Mouse (Mus musculus) midbrain, embryonic 12.5 days (tissue): ENCODE measurements at regions not wholly inside any gene's neighbourhood (a gene's known extent, or its start where the extent isn't known, plus 50 kb on each side); places are given as distances from the start of the nearest gene placed in this dataset.
"Not testable (repeated sequence)": the region's sequence is repeated elsewhere in the genome, so short reads cannot be mapped to it uniquely, and the experiment has no call there.

Experiments
- ATAC-seq: fragments of 200-750 bp; cut with Nextera tagmentation; 2 replicates; pipeline ENCODE4 v1.8.0; 2017; ENCODE audit warnings: low read depth, moderate TSS enrichment, moderate library complexity; ENCODE audit not compliant: low FRiP score
- H3K27ac ChIP-seq: fragments of 300-500 bp; sonication (generic); replicated peaks from 2 replicates; pipeline ENCODE4 v1.5.1; 2016; ENCODE audit warnings: mild to moderate bottlenecking
- H3K27me3 ChIP-seq: fragments of 300-500 bp; sonication (generic); 2 replicates; pipeline ENCODE4 v1.6.1; 2016; ENCODE audit warnings: mild to moderate bottlenecking
- H3K36me3 ChIP-seq: fragments of 300-500 bp; sonication (generic); 2 replicates; pipeline ENCODE4 v1.6.1; 2016
- H3K4me1 ChIP-seq: fragments of 300-500 bp; sonication (generic); 2 replicates; pipeline ENCODE4 v1.6.1; 2016
- H3K4me2 ChIP-seq: fragments of 300-500 bp; sonication (generic); replicated peaks from 2 replicates; pipeline ENCODE4 v1.6.1; 2016; ENCODE audit warnings: mild to moderate bottlenecking, moderate library complexity
- H3K4me3 ChIP-seq: fragments of 300-500 bp; sonication (generic); 2 replicates; pipeline ENCODE4 v1.5.1; 2016; ENCODE audit warnings: mild to moderate bottlenecking
- H3K9ac ChIP-seq: fragments of 300-500 bp; sonication (generic); replicated peaks from 2 replicates; pipeline ENCODE4 v1.6.1; 2016; ENCODE audit warnings: mild to moderate bottlenecking, moderate library complexity
- H3K9me3 ChIP-seq: fragments of 300-500 bp; sonication (generic); 2 replicates; pipeline ENCODE4 v1.6.1; 2016; ENCODE audit warnings: mild to moderate bottlenecking
- WGBS: fragments of 180-500 bp; shearing (Covaris S2); methylation state at CpG from one replicate; pipeline ENCODE4 v1.1.7; 2016; 5-methylcytosine and 5-hydroxymethylcytosine counted together

DNA sequence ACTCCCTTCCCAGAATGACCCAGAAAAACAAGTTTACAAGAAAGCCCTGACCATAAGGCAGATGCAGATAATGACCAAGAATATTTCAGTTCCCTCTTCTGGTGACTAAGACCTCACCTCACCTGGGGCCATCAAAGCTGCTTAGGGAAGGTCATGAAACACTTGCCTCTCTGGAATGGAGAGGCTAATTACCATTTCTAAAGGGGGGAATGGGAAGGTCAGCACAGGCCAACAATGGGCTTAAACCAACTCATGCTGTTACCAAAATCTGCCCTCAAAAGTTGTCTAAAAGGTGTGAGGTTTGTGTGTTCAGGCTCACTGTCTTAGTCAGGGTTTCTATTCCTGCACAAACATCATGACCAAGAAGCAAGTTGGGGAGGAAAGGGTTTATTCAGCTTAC, 123.0 kb downstream of the Sgo2b start:
- Histone ChIP-seq H3K27me3 (no peaks in the 10 kb centered on the region), H3K4me3 (no peak overlapping the region), H3K9ac (no peak overlapping the region), H3K4me2 (no peak overlapping the region), H3K4me1 (no peaks in the 10 kb centered on the region), H3K27ac (no peak overlapping the region), H3K9me3 (no peaks in the 10 kb centered on the region), H3K36me3 (no peaks in the 10 kb centered on the region)
- ATAC-seq: no peak

DNA sequence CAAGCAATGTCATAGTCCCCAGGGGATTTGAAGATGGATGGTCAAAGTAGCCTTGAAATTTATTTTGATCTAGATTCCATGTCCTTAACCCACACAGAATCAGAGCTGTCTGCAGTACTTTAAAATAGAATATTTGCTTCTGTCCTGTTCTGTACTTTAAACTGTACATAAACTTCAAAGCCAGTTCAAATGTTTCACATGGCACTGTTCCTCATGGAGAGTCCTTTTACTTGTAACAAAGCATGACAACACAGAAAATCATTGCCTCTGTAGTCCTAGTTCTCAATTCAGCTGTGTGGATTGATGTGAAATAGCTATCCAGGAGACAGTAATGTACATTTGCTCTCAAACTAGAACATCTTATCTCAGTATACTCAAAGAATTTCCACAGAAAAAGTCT, 123.9 kb downstream of the Sgo2b start:
- Histone ChIP-seq H3K36me3 (no peaks in the 10 kb centered on the region), H3K27ac (no peak overlapping the region), H3K27me3 (no peaks in the 10 kb centered on the region), H3K9ac (no peak overlapping the region), H3K4me1 (no peaks in the 10 kb centered on the region), H3K9me3 (no peaks in the 10 kb centered on the region), H3K4me2 (no peak overlapping the region), H3K4me3 (no peak overlapping the region)
- ATAC-seq: no peak

DNA sequence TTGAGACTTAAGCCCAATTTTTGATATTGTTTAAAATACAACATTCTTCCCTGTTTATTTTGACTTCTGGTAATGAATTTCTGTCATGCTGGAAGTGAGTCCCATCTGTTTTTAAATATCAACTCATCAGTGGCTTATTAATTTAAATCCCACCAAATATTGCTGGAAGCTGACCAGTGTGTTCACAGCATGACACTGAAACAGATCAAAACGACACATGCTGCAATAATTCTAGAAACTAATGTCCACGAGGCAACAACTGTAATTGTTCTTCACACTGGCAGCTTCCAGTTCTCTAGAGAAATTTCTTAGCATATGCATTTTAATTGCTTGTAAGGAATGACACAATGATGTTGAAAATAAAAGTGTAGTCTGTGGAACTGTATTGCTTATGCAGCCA, 167.6 kb downstream of the Sgo2b start:
- no peak overlapping the region for H3K4me2 ChIP-seq
- no peak overlapping the region for H3K9ac ChIP-seq
- ATAC-seq: no peak
- no peak overlapping the region for H3K27ac ChIP-seq
- no peaks in the 10 kb centered on the region for H3K27me3 ChIP-seq
- no peaks in the 10 kb centered on the region for H3K4me1 ChIP-seq
- 54% methylated on average over 2 of the region's 2 CpGs for WGBS
- no peaks in the 10 kb centered on the region for H3K36me3 ChIP-seq
- no peak overlapping the region for H3K4me3 ChIP-seq
- no peaks in the 10 kb centered on the region for H3K9me3 ChIP-seq

DNA sequence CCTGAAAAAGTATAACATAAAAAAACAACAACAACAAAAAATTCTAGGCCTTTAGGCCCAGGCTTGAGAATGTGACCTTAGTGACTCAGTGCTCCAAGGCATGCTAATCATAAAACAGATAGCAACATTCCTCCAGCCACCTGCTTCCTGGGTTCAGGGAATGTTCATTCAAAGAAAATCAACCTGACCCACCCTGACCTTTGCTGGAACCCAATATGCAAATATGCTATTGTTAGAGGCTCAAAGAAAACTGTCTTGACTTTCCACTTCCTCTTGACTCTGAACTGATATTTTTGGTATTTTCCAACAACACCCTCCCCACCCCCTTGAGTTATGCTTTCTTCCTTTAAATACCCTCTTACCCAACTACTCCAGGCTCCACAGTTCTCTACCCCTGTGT, 191.2 kb downstream of the Sgo2b start:
- Histone ChIP-seq H3K4me1 (no peaks in the 10 kb centered on the region), H3K9ac (no peak overlapping the region), H3K27ac (no peak overlapping the region), H3K36me3 (no peaks in the 10 kb centered on the region), H3K9me3 (no peaks in the 10 kb centered on the region), H3K27me3 (no peaks in the 10 kb centered on the region), H3K4me2 (no peak overlapping the region), H3K4me3 (no peak overlapping the region)
- ATAC-seq: no peak

DNA sequence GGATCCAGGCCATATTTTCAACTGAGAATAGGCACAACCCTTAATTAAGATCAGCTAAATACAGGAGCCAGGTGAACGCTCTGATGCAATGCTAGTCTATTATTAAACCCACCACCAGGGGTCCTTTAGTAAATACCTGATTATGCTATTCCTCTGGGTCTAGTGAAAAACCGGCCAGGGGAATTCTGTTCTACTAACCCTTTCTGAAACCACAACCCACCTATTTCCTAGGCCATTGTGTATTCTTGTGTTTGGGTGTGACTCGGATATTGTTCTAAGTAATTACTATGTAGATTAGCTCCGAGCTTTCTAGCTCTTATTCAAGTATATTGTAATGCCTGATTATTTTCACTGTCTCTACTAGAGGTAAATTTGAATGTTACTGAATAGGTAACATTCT, 192.1 kb downstream of the Sgo2b start:
- H3K4me3 ChIP-seq, H3K4me1 ChIP-seq, H3K9ac ChIP-seq, H3K36me3 ChIP-seq, H3K27ac ChIP-seq, ATAC-seq, H3K27me3 ChIP-seq, H3K9me3 ChIP-seq, H3K4me2 ChIP-seq: not testable (repeated sequence)
- WGBS: 81% methylated on average over 4 of the region's 4 CpGs

DNA sequence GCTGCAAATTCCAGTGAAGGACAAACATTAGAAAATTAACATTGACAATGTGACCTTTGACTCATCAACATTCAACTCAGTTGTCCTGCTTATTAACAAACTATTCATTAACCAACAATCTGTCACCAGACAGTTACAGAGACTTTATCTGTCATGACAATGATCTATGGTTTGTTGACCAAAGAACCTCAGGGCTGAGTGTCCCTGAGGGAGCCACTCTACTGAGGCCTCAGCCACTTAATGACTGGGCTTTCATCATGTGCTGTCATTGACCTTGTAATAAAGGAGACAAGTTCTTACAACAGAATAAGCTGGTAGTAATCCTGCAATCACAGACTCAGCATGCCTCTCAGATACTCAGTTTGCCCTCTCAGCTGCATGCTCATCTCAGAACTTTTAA, 196.8 kb downstream of the Sgo2b start:
- peak; percentile 71 for ATAC-seq
- Histone ChIP-seq H3K4me3 (no peak overlapping the region), H3K27ac (no peak overlapping the region), H3K4me2 (no peak overlapping the region), H3K9me3 (no peaks in the 10 kb centered on the region), H3K4me1 (no peaks in the 10 kb centered on the region), H3K9ac (no peak overlapping the region), H3K36me3 (no peaks in the 10 kb centered on the region), H3K27me3 (no peaks in the 10 kb centered on the region)

DNA sequence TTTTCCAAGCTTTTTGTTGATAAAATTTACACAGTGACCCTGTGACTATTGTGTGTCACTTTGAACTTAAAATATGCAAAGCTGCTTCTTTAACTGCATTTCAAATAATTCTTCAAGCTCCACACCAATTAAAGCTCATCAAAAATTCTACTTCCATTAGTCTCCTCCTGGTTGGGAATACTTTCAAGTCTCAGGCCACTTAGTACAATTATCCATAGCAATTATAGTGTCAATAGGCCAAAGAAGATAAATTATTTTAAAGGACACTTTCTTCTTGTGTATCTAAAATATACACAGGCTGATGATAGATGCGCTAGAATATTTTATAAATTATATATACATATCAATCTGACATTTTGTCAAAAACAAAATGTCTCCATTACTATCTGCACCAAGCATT, 197.2 kb downstream of the Sgo2b start:
- 95% methylated on average over 1 of the region's 1 CpGs for WGBS
- H3K27ac ChIP-seq: no peak overlapping the region
- no peaks in the 10 kb centered on the region for H3K36me3 ChIP-seq
- no peak overlapping the region for H3K4me2 ChIP-seq
- no peaks in the 10 kb centered on the region for H3K9me3 ChIP-seq
- H3K4me3 ChIP-seq: no peak overlapping the region
- no peaks in the 10 kb centered on the region for H3K27me3 ChIP-seq
- no peak overlapping the region for H3K9ac ChIP-seq
- no peaks in the 10 kb centered on the region for H3K4me1 ChIP-seq
- no peak for ATAC-seq

DNA sequence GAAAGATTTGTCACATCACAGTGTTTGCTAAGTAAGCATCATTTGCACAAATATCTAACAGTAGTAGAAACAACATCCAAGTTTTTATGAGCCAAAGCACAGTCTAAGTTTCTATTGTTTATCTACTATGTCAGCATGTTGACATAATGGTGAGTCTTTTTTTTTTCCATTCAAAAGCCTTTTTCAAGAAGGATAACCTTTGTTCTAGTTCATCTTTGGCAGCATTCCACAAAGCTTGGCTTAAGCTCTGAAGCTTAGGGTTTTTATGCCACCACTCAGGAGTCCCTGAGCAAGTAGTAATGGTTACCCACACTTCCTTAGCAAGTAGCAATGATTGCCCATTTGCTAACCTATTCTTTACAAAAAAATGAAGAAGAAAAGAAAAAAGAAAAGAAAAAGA, 198.8 kb downstream of the Sgo2b start:
- Histone ChIP-seq H3K4me1 (no peaks in the 10 kb centered on the region), H3K4me3 (no peak overlapping the region), H3K27ac (no peak overlapping the region), H3K4me2 (no peak overlapping the region), H3K36me3 (no peaks in the 10 kb centered on the region), H3K9ac (no peak overlapping the region), H3K9me3 (no peaks in the 10 kb centered on the region), H3K27me3 (no peaks in the 10 kb centered on the region)
- no peak for ATAC-seq

DNA sequence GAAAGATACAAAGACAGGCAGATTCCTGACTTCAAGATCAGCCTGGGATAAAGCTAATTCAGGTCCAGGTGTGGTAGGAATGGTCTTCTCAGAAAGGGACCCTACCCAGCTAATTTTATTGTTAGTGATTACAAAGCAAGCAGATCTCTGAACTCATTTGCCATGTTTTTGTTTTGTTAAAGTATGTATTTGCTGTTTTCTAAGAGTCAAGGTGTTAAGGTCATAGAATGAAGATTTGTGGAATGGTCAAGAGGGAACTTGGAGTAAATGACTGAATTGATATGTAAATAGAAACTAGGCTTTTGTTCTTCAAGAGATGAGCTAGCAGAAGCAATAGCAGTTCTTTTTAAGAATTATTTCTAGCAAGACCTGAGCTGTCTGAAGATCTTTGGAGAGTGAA, 217.6 kb downstream of the Sgo2b start:
- Histone ChIP-seq H3K27me3 (no peaks in the 10 kb centered on the region), H3K4me3 (no peak overlapping the region), H3K4me2 (no peak overlapping the region), H3K36me3 (no peaks in the 10 kb centered on the region), H3K4me1 (no peaks in the 10 kb centered on the region), H3K27ac (no peak overlapping the region), H3K9ac (no peak overlapping the region), H3K9me3 (no peaks in the 10 kb centered on the region)
- ATAC-seq: no peak

DNA sequence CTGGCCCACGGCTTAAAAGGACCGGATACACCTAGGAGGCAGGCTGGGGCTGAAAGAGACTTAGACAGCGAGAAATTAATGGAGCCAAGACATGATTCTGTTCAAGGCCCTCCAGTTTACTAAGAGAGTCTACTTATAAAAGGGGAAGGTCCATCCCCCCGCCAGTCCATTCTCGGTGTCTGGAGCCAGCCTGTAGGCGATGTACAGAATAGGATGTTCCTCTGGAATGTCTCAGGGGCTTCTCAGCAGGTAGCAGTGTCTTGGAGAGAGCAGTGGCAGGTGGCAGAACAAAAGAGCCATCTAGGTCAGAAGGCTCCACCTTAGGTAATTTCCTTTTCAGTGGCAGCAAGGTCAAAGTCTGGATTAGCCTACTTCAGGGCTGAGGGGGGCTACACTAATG, 221.3 kb downstream of the Sgo2b start:
- ATAC-seq, H3K9me3 ChIP-seq, H3K4me3 ChIP-seq, H3K4me2 ChIP-seq, H3K27ac ChIP-seq, H3K4me1 ChIP-seq, H3K27me3 ChIP-seq, H3K36me3 ChIP-seq, H3K9ac ChIP-seq: not testable (repeated sequence)
- WGBS: 83% methylated on average over 6 of the region's 6 CpGs
